Mouse (Mus musculus): ENCODE results near the gene Bloc1s1. TPM values are rescaled to one million over a fixed set of nuclear protein-coding genes. Genes with fewer than 3 reads are reported as not detected.

Gene Bloc1s1
- total RNA-seq, 2 experiments from 2014 or later = 78.8 to 80.8 TPM

DNA sequence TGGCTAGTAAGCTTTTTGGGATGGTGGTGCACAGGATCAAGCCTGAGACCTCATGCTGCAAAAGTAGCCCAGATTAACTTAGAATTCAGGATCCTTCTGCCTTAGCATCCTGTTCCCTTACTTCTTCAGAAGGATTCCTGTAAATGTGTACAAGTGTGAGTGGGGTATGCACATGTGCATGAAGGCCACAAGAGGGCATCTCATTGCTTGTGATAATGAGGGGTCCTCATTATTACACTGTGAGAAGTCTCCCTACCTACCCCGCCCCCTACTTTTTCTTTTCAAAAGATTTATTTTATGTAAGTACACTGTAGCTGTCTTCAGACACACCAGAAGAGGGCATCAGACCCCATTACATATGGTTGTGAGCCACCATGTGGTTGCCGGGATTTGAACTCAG lies 8.3 kb downstream of the Bloc1s1 start:
- DNase-seq (ENCODE audit: extremely low spot score in 1 of 2, low spot score in 2 of 2) = no peak
- no peak overlapping the region for H3K4me3 ChIP-seq
- intact Hi-C loops (cut with DNase I) = no loop called here
- TF ChIP-seq CTCF (IDR thresholded peaks at IDR 0.05) = peak; percentile 17
- H3K27ac ChIP-seq = no peak overlapping the region

DNA sequence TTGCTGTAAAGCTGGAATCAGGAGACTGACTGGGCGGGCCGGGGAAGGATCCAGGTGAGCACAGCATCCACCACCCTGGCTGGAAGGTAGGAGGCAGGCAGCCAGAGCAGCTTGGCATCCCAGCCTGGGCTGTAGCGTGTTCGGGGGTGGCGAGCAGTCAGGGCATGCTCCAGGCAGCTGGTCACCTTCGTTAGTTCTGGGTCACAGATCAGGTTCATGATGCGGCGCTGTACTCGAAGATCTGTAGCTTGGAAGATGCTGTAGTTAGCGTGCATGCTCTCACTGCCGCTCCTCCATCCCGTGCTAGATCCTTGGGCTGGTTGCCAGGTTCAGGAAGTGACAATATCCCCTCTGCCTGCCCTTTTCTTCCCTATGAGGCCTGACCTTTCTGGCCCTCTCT lies 10.1 kb downstream of the Bloc1s1 start:
- intact Hi-C loops (cut with DNase I) = loop anchor here (5.0 kb wide), 1 partner anchor 64 kb away; no protein-coding TSS in a partner anchor
- no peak for TF ChIP-seq CTCF (IDR thresholded peaks at IDR 0.05)
- no peak overlapping the region for H3K4me3 ChIP-seq
- DNase-seq (ENCODE audit: extremely low spot score in 1 of 2, low spot score in 2 of 2) = no peak
- H3K27ac ChIP-seq = no peak overlapping the region

- no peak overlapping the region for H3K4me3 ChIP-seq
- no peak overlapping the region for H3K27ac ChIP-seq
- TF ChIP-seq CTCF (IDR thresholded peaks at IDR 0.05) = no peak; the same call in none of the 2 replicates
- DNase-seq (ENCODE audit: extremely low spot score in 1 of 2, low spot score in 2 of 2) = peak; percentile 84 to 88
- intact Hi-C loops (cut with DNase I) = loop anchor here (5.0 kb wide), 1 partner anchor 64 kb away; no protein-coding TSS in a partner anchor
These were observed 10.6 kb downstream of the Bloc1s1 start for GRCm38 (mm10) chr10:128913219-128913618.

GRCm38 (mm10) chr10:128912791-128913190 lies 11.0 kb downstream of the Bloc1s1 start:
- no peak for DNase-seq (ENCODE audit: extremely low spot score in 1 of 2, low spot score in 2 of 2)
- TF ChIP-seq CTCF (IDR thresholded peaks at IDR 0.05) = no peak
- H3K4me3 ChIP-seq = no peak overlapping the region
- no peak overlapping the region for H3K27ac ChIP-seq
- intact Hi-C loops (cut with DNase I) = loop anchor here (5.0 kb wide), 1 partner anchor 65 kb away; no protein-coding TSS in a partner anchor

- Histone ChIP-seq H3K4me3 (no peak overlapping the region), H3K27ac (no peak overlapping the region)
- TF ChIP-seq CTCF (IDR thresholded peaks at IDR 0.05) = no peak
- no peak for DNase-seq (ENCODE audit: extremely low spot score in 1 of 2, low spot score in 2 of 2)
- intact Hi-C loops (cut with DNase I) = loop anchor here (5.0 kb wide), 1 partner anchor 65 kb away; no protein-coding TSS in a partner anchor
These were observed 11.6 kb downstream of the Bloc1s1 start for GRCm38 (mm10) chr10:128912268-128912667.

- intact Hi-C loops (cut with DNase I) = loop anchor here (5.0 kb wide), 1 partner anchor 66 kb away; no protein-coding TSS in a partner anchor
These were observed 12.4 kb downstream of the Bloc1s1 start for GRCm38 (mm10) chr10:128911430-128911829.

GRCm38 (mm10) chr10:128910066-128910841 lies 13.6 kb downstream of the Bloc1s1 start:
- no peak for TF ChIP-seq CTCF (IDR thresholded peaks at IDR 0.05)
- H3K4me3 ChIP-seq = peak overlapping the region; percentile 61
- intact Hi-C loops (cut with DNase I) = loop anchor here (5.0 kb wide), 1 partner anchor 67 kb away; no protein-coding TSS in a partner anchor
- DNase-seq (ENCODE audit: extremely low spot score in 1 of 2, low spot score in 2 of 2) = peak; percentile 49 to 57
- peak overlapping the region; percentile 90 for H3K27ac ChIP-seq

More at GRCm38 (mm10) chr10:128911430-128911829, 12.4 kb downstream of the Bloc1s1 start:
- no peak for DNase-seq (ENCODE audit: extremely low spot score in 1 of 2, low spot score in 2 of 2)
- TF ChIP-seq CTCF (IDR thresholded peaks at IDR 0.05) = no peak
- no peak overlapping the region for H3K27ac ChIP-seq
- H3K4me3 ChIP-seq = no peak overlapping the region; the same call in 1 of the 2 replicates

DNA sequence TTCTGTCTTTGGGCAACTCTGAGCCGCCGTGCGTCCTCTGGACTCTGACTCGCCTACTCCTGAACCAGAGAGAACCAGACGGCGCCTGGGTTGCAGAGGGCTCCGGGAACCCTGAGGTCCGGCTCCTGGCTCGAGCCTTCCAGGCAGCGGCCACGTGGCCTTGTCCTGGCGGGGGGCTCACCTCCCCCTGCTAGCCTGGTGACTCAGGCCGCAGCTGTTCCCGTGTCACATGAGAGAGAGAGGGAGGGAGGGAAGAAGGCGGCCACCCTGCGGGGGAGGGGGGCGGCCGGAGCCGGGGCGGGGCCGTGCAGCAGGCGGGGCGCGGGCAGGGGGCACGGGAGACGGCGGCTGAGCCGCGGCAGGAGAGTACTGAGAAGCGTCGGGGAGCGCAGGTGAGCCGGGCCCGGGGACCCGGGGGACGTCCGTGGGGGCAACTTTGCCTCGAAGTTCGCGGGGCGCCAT lies 14.2 kb downstream of the Bloc1s1 start:
- peak; percentile 63 to 77 for DNase-seq (ENCODE audit: extremely low spot score in 1 of 2, low spot score in 2 of 2)
- Histone ChIP-seq H3K27ac (peak overlapping the region; percentile 90), H3K4me3 (peak overlapping the region; percentile 61)
- no peak for TF ChIP-seq CTCF (IDR thresholded peaks at IDR 0.05)
- intact Hi-C loops (cut with DNase I) = loop anchor here (5.0 kb wide), 1 partner anchor 68 kb away; no protein-coding TSS in a partner anchor

DNA sequence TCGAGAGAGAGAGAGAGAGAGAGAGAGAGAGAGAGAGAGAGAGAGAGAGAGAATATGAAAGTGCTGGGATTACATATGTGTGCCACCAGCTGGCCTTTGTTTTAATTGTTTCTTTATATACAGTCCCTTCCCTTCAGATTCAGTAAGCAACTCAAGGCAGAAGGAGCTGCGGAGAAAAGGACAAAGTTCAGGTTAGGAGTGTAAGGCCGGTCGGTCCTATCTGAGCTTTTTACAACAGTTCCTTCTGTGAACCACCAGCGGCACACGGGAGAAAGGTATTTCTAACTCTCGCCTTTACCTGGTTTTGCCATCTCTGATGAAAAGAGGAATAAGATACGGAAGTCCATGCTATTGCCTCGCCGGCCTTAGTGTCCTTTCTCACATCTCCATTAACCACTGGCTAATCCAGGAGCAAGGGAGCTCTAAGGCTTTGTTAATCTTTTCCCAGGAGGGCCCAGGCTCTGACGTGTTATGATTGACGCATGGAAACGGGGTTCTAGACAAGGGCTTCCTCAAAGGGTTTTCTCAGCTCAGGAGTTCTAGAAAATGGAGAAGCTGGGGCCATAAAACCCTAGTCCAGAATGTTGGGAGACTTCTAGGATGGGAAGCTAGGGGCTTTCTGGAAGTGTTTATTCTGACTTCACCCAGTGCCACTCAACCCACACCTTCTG lies 14.9 kb downstream of the Bloc1s1 start:
- no peak for DNase-seq (ENCODE audit: extremely low spot score in 1 of 2, low spot score in 2 of 2)
- TF ChIP-seq CTCF (IDR thresholded peaks at IDR 0.05) = no peak
- intact Hi-C loops (cut with DNase I) = no loop called here

DNA sequence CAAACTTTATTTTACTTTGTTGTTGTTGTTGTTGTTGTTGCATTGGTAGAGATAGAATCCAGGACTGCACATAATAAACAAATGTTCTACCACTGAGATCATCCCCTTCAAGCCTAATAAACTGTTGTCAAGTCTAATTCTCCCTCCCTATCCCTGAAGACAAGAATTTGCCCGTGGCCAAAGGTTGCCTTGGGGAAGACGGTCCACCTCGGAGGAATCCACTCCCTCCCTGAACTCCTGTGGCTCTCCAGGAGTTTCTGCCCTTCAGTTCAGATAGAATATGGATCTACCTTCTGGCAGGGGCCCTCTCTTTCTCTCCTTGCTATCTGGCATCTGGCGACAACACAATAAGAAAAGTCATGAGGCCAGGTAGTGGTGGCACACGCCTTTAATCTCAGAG lies 19.0 kb downstream of the Bloc1s1 start:
- intact Hi-C loops (cut with DNase I) = no loop called here
- Histone ChIP-seq H3K27ac (no peak overlapping the region), H3K4me3 (no peak overlapping the region)
- no peak for TF ChIP-seq CTCF (IDR thresholded peaks at IDR 0.05)
- DNase-seq (ENCODE audit: extremely low spot score in 1 of 2, low spot score in 2 of 2) = no peak

More for the DNA sequence above, 14.9 kb downstream of the Bloc1s1 start:
- peak overlapping the region; percentile 61 for H3K4me3 ChIP-seq
- H3K27ac ChIP-seq = peak overlapping the region; percentile 4; the same call in 1 of the 2 replicates

DNA sequence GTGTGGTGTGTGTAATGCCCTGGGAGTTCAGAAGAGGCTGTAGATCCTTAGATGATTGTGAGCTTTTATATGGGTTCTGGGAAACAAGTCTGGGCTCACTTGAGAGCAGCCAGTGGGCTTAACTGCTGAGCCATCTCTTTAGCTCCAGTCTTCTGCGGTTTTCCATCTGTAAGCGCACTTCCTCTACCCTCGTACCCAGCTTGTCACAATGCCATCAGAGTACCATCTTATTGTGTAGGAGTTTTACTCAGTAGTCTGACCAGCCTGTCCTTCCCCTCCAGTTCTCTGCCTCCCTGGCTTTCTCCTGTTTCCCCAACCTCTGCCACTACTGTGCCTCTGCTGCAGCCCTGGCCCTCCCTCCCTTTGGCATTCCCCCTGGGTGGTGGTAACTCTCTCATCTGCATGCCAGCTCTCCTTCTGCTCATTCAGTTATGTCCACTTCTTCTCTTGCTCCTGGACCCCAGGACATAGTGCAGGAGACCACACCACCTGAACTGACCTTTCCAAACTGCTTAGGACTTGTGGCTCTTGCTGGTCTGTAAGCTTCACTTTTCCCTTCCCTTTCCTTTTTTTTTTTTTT lies 21.3 kb downstream of the Bloc1s1 start:
- TF ChIP-seq CTCF (IDR thresholded peaks at IDR 0.05) = no peak
- intact Hi-C loops (cut with DNase I) = no loop called here

More for the DNA sequence above, 21.3 kb downstream of the Bloc1s1 start:
- DNase-seq (ENCODE audit: extremely low spot score in 1 of 2, low spot score in 2 of 2) = no peak
- Histone ChIP-seq H3K27ac (no peak overlapping the region), H3K4me3 (no peak overlapping the region)

All from left cerebral cortex, adult 2 months (tissue).